Mouse (Mus musculus): ENCODE results near the gene Calcoco1. TPM values are rescaled to one million over a fixed set of nuclear protein-coding genes. Genes with fewer than 3 reads are reported as not detected.
A peak's percentile ranks its signal among the peaks of the same experiment; 100 is the strongest.

The Calcoco1 gene
- polyA plus RNA-seq, 1 experiment from 2014 or later: 33.5 TPM

GRCm38 (mm10) chr15:102705226-102705894 lies 16.6 kb downstream of the Calcoco1 start:
- Histone ChIP-seq H3K27me3 (ENCODE audit: low read depth, poor library complexity, severe bottlenecking) (peaks cover 24% of the 10 kb centered on the region), H3K27ac (peak overlapping the region; percentile 72), H3K9me3 (replicated peaks) (no peaks in the 10 kb centered on the region), H3K36me3 (peaks cover 32% of the 10 kb centered on the region), H3K4me3 (peak overlapping the region; percentile 14), H3K4me1 (peaks cover 35% of the 10 kb centered on the region)
- 45% methylated on average over 9 of the region's 9 CpGs for WGBS
- DNase-seq (ENCODE audit: low spot score): peak; percentile 35

- WGBS: 74% methylated on average over 5 of the region's 5 CpGs
- H3K9me3 ChIP-seq (replicated peaks): no peaks in the 10 kb centered on the region
- no peak for DNase-seq (ENCODE audit: low spot score)
- H3K27me3 ChIP-seq (ENCODE audit: low read depth, poor library complexity, severe bottlenecking): peaks cover 30% of the 10 kb centered on the region
- H3K4me1 ChIP-seq: peaks cover 35% of the 10 kb centered on the region
- peak overlapping the region; percentile 72; the same call in 1 of the 2 replicates for H3K27ac ChIP-seq
- peaks cover 26% of the 10 kb centered on the region for H3K36me3 ChIP-seq
- H3K4me3 ChIP-seq: no peak overlapping the region
Measured at GRCm38 (mm10) chr15:102704806-102705205, 17.2 kb downstream of the Calcoco1 start.

GRCm38 (mm10) chr15:102702972-102703371 lies 19.0 kb downstream of the Calcoco1 start:
- no peak overlapping the region for H3K27ac ChIP-seq
- H3K4me3 ChIP-seq: no peak overlapping the region
- H3K27me3 ChIP-seq (ENCODE audit: low read depth, poor library complexity, severe bottlenecking): peaks cover 36% of the 10 kb centered on the region
- H3K4me1 ChIP-seq: peaks cover 25% of the 10 kb centered on the region
- peaks cover 8% of the 10 kb centered on the region for H3K36me3 ChIP-seq
- DNase-seq (ENCODE audit: low spot score): no peak
- H3K9me3 ChIP-seq (replicated peaks): no peaks in the 10 kb centered on the region
- WGBS: 80% methylated on average over 3 of the region's 3 CpGs

GRCm38 (mm10) chr15:102698193-102698592 lies 23.8 kb downstream of the Calcoco1 start:
- H3K27me3 ChIP-seq (ENCODE audit: low read depth, poor library complexity, severe bottlenecking): peaks cover 81% of the 10 kb centered on the region
- 2% methylated on average over 11 of the region's 11 CpGs for whole genome bisulfite sequencing

GRCm38 (mm10) chr15:102696899-102697298 lies 25.1 kb downstream of the Calcoco1 start:
- Histone ChIP-seq H3K36me3 (no peaks in the 10 kb centered on the region), H3K4me3 (no peak overlapping the region), H3K27ac (no peak overlapping the region), H3K27me3 (ENCODE audit: low read depth, poor library complexity, severe bottlenecking) (peaks cover 92% of the 10 kb centered on the region), H3K4me1 (peaks cover 36% of the 10 kb centered on the region), H3K9me3 (replicated peaks) (no peaks in the 10 kb centered on the region)
- DNase-seq (ENCODE audit: low spot score): no peak
- 54% methylated on average over 3 of the region's 3 CpGs for WGBS

More at GRCm38 (mm10) chr15:102698193-102698592, 23.8 kb downstream of the Calcoco1 start:
- H3K27ac ChIP-seq: no peak overlapping the region
- peak; percentile 88 for DNase-seq (ENCODE audit: low spot score)
- H3K9me3 ChIP-seq (replicated peaks): no peaks in the 10 kb centered on the region
- no peak overlapping the region for H3K4me3 ChIP-seq
- peaks cover 25% of the 10 kb centered on the region for H3K4me1 ChIP-seq
- H3K36me3 ChIP-seq: no peaks in the 10 kb centered on the region

GRCm38 (mm10) chr15:102693600-102693999 lies 28.4 kb downstream of the Calcoco1 start:
- Histone ChIP-seq H3K4me3 (peak overlapping the region; percentile 61), H3K9me3 (replicated peaks) (no peaks in the 10 kb centered on the region), H3K36me3 (no peaks in the 10 kb centered on the region), H3K27ac (no peak overlapping the region), H3K27me3 (ENCODE audit: low read depth, poor library complexity, severe bottlenecking) (peaks cover 88% of the 10 kb centered on the region), H3K4me1 (peaks cover 43% of the 10 kb centered on the region)
- 1% methylated on average over 11 of the region's 11 CpGs for WGBS
- DNase-seq (ENCODE audit: low spot score): peak; percentile 54

- peak; percentile 92 for DNase-seq (ENCODE audit: low spot score)
- peaks cover 43% of the 10 kb centered on the region for H3K4me1 ChIP-seq
- peak overlapping the region; percentile 48 for H3K27ac ChIP-seq
- peak overlapping the region; percentile 61 for H3K4me3 ChIP-seq
- under 1% methylated on average over 32 of the region's 32 CpGs for WGBS
- no peaks in the 10 kb centered on the region for H3K9me3 ChIP-seq (replicated peaks)
- H3K27me3 ChIP-seq (ENCODE audit: low read depth, poor library complexity, severe bottlenecking): peaks cover 85% of the 10 kb centered on the region
- no peaks in the 10 kb centered on the region for H3K36me3 ChIP-seq
Measured at GRCm38 (mm10) chr15:102692991-102693411, 29.0 kb downstream of the Calcoco1 start.

GRCm38 (mm10) chr15:102692321-102692804 lies 29.6 kb downstream of the Calcoco1 start:
- no peaks in the 10 kb centered on the region for H3K36me3 ChIP-seq
- H3K4me3 ChIP-seq: peak overlapping the region; percentile 61
- under 1% methylated on average over 26 of the region's 26 CpGs for WGBS
- DNase-seq (ENCODE audit: low spot score): peak; percentile 64
- H3K4me1 ChIP-seq: peaks cover 43% of the 10 kb centered on the region
- H3K9me3 ChIP-seq (replicated peaks): no peaks in the 10 kb centered on the region
- H3K27me3 ChIP-seq (ENCODE audit: low read depth, poor library complexity, severe bottlenecking): peaks cover 81% of the 10 kb centered on the region
- H3K27ac ChIP-seq: peak overlapping the region; percentile 48; the same call in 1 of the 2 replicates

- no peak for DNase-seq (ENCODE audit: low spot score)
- 25% methylated on average over 4 of the region's 4 CpGs for WGBS
Measured at GRCm38 (mm10) chr15:102685791-102686190, 36.2 kb downstream of the Calcoco1 start.

GRCm38 (mm10) chr15:102683670-102684069 lies 38.3 kb downstream of the Calcoco1 start:
- Histone ChIP-seq H3K27ac (no peak overlapping the region), H3K27me3 (ENCODE audit: low read depth, poor library complexity, severe bottlenecking) (peaks cover 27% of the 10 kb centered on the region; the same call in 1 of the 2 replicates), H3K4me1 (peaks cover 12% of the 10 kb centered on the region), H3K9me3 (replicated peaks) (no peaks in the 10 kb centered on the region), H3K36me3 (no peaks in the 10 kb centered on the region), H3K4me3 (no peak overlapping the region)
- 4% methylated on average over 1 of the region's 1 CpGs for WGBS
- DNase-seq (ENCODE audit: low spot score): no peak

More at GRCm38 (mm10) chr15:102685791-102686190, 36.2 kb downstream of the Calcoco1 start:
- Histone ChIP-seq H3K27me3 (ENCODE audit: low read depth, poor library complexity, severe bottlenecking) (peaks cover 38% of the 10 kb centered on the region), H3K27ac (no peak overlapping the region), H3K4me3 (no peak overlapping the region), H3K9me3 (replicated peaks) (no peaks in the 10 kb centered on the region), H3K36me3 (no peaks in the 10 kb centered on the region), H3K4me1 (peaks cover 12% of the 10 kb centered on the region)

GRCm38 (mm10) chr15:102676345-102676744 lies 45.6 kb downstream of the Calcoco1 start:
- WGBS: 94% methylated on average over 2 of the region's 2 CpGs
- Histone ChIP-seq H3K36me3 (no peaks in the 10 kb centered on the region), H3K27me3 (ENCODE audit: low read depth, poor library complexity, severe bottlenecking) (no peaks in the 10 kb centered on the region), H3K4me3 (no peak overlapping the region), H3K9me3 (replicated peaks) (no peaks in the 10 kb centered on the region), H3K4me1 (peaks cover 31% of the 10 kb centered on the region), H3K27ac (no peak overlapping the region)
- no peak for DNase-seq (ENCODE audit: low spot score)

GRCm38 (mm10) chr15:102673548-102673947 lies 48.4 kb downstream of the Calcoco1 start:
- peak; percentile 64 for DNase-seq (ENCODE audit: low spot score)
- H3K4me1 ChIP-seq: peaks cover 49% of the 10 kb centered on the region
- no peaks in the 10 kb centered on the region for H3K27me3 ChIP-seq (ENCODE audit: low read depth, poor library complexity, severe bottlenecking)
- H3K9me3 ChIP-seq (replicated peaks): no peaks in the 10 kb centered on the region
- peak overlapping the region; percentile 87 for H3K4me3 ChIP-seq
- H3K27ac ChIP-seq: peak overlapping the region; percentile 100
- WGBS: under 1% methylated on average over 10 of the region's 10 CpGs
- H3K36me3 ChIP-seq: peaks cover 10% of the 10 kb centered on the region
